Mouse (Mus musculus) megakaryocyte, embryonic 14.5 days (primary cell): ENCODE measurements at regions not wholly inside any gene's neighbourhood (a gene's known extent, or its start where the extent isn't known, plus 50 kb on each side); places are given as distances from the start of the nearest gene placed in this dataset.

ENCODE experiments used
- FLI1 ChIP-seq: IDR thresholded peaks from 2 replicates; pipeline ENCODE4 v1.6.1; 2012; ENCODE audit warnings: low read length, inconsistent platforms, mixed read lengths
- GATA1 ChIP-seq: IDR thresholded peaks from 3 replicates; pipeline ENCODE4 v1.6.1; 2012; ENCODE audit warnings: mixed read lengths, low read length, inconsistent platforms, borderline replicate concordance

DNA sequence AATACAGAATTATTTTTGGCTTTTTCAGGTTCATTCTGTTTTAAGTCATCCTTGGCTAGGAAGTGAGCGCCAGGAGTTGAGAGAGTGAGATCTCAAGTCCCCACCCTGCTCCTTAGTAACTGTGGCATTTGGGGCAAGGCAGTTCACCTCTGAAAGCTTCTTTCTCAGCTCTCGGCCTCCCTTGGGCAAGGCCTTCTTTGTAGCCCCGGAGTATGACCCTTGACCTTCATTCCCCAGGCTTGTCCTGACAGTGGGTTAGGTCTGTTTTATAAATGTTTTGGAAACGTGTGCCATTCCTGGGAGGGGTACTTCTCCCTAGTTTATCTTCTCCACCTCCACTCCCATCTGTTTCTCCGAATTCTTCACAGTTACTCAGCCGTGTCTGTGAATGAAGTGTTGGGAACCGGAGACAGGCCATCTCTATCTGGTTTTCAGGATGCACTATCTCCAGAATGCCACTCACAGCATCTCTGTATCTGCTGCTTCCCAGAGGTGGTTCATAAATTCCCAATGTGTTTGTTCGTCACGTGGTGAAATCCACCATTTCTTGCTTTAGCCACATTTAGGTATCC is 75.0 kb upstream of the Eif4g2 start:
- TF ChIP-seq GATA1 (no peak), FLI1 (no peak)
